Mouse (Mus musculus) kidney, adult 2 months (tissue): ENCODE results near the gene Bcl11b.

Experiments used
- CTCF ChIP-seq: fragments of 200-500 bp; conservative IDR thresholded peaks from 2 replicates; pipeline ENCODE4 v1.5.1; 2011; ENCODE audit warnings: low read depth, mild to moderate bottlenecking, control low read depth, low read length, moderate library complexity, mixed read lengths; ENCODE audit not compliant: insufficient read depth, insufficient read length
- POLR2A ChIP-seq: fragments of 200-500 bp; IDR thresholded peaks from one replicate; pipeline ENCODE4 v1.6.1; 2011; ENCODE audit warnings: low read depth, low read length, control low read depth

- TF ChIP-seq CTCF (no peak), POLR2A (no peak)
These were observed 12.2 kb downstream of the Bcl11b start for GRCm38 (mm10) chr12:107991191-107991590.
